Mouse (Mus musculus) heart, postnatal 0 days (tissue): ENCODE results near the gene Ypel5. TPM values are rescaled to one million over a fixed set of nuclear protein-coding genes. Genes with fewer than 3 reads are reported as not detected.

Source experiments
- ATAC-seq: fragments of 200-750 bp; cut with Nextera tagmentation; 2 replicates; pipeline ENCODE4 v1.8.0; 2017; ENCODE audit warnings: low read depth, moderate number of reproducible peaks, moderate library complexity; ENCODE audit not compliant: insufficient read depth
- DNase-seq: peaks from one replicate; pipeline ENCODE4 v3.0.0-alpha.2; 2016; ENCODE audit warnings: low spot score
- H3K27ac ChIP-seq: fragments of 300-500 bp; sonication (generic); 2 replicates; pipeline ENCODE4 v1.5.1; 2014; ENCODE audit warnings: low read depth, mild to moderate bottlenecking
- H3K27me3 ChIP-seq: fragments of 300-500 bp; sonication (generic); 2 replicates; pipeline ENCODE4 v1.6.1; 2014; ENCODE audit warnings: low read length, mixed read lengths; ENCODE audit not compliant: control insufficient read depth, insufficient read depth
- H3K36me3 ChIP-seq: fragments of 300-500 bp; sonication (generic); replicated peaks from 2 replicates; pipeline ENCODE4 v1.6.1; 2014; ENCODE audit warnings: low read length, mixed read lengths; ENCODE audit not compliant: control insufficient read depth, insufficient read depth
- H3K4me1 ChIP-seq: fragments of 300-500 bp; sonication (generic); 2 replicates; pipeline ENCODE4 v1.6.1; 2014; ENCODE audit warnings: antibody characterized with exemption; ENCODE audit not compliant: control insufficient read depth, insufficient read depth
- H3K4me2 ChIP-seq: fragments of 300-500 bp; sonication (generic); 2 replicates; pipeline ENCODE4 v1.6.1; 2014; ENCODE audit warnings: low read depth, mild to moderate bottlenecking, low read length, moderate library complexity
- H3K4me3 ChIP-seq: fragments of 300-500 bp; sonication (generic); 2 replicates; pipeline ENCODE4 v1.5.1; 2014; ENCODE audit warnings: low read depth, low read length
- H3K9ac ChIP-seq: fragments of 300-500 bp; sonication (generic); replicated peaks from 2 replicates; pipeline ENCODE4 v1.6.1; 2014; ENCODE audit warnings: low read depth, low read length, mixed read lengths
- H3K9me3 ChIP-seq: fragments of 300-500 bp; sonication (generic); replicated peaks from 2 replicates; pipeline ENCODE4 v1.6.1; 2016; ENCODE audit warnings: low read length; ENCODE audit not compliant: control insufficient read depth
- CTCF ChIP-seq: IDR thresholded peaks from 2 replicates; pipeline ENCODE4 v1.5.1; 2016; ENCODE audit warnings: antibody characterized with exemption, control low read depth, low read depth
- EP300 ChIP-seq: IDR thresholded peaks from 2 replicates; pipeline ENCODE4 v1.6.1; 2016; ENCODE audit warnings: antibody characterized with exemption, low read depth
- WGBS: fragments of 180-500 bp; shearing (Covaris S2); extraction: QIAGEN DNeasy Blood & Tissue Kit; methylation state at CpG from one replicate; pipeline ENCODE4 v1.1.7; 2014; 5-methylcytosine and 5-hydroxymethylcytosine counted together
- polyA plus RNA-seq: library from polyadenylated mRNA; unstranded; fragments of >200 nt; fragmentation: Nextera tagmentation; extraction: Ambion mirVana; gene quantifications from 2 replicates; pipeline ENCODE4 v1.2.1, GENCODE M21; 2015
- total RNA-seq: library from RNA; depleted of rRNA; stranded (reverse); fragments of >200 nt; gene quantifications from 2 replicates; pipeline ENCODE4 v1.2.3, GENCODE M21; 2014; ENCODE audit warnings: low replicate concordance

Ypel5 gene
- total and polyA plus RNA-seq, 2 experiments from 2014 or later = 39.0 to 63.3 TPM

GRCm38 (mm10) chr17:72866624-72867245, 30.5 kb downstream of the Ypel5 start:
- Histone ChIP-seq H3K36me3 (no peaks in the 10 kb centered on the region), H3K4me2 (no peak overlapping the region), H3K4me3 (no peak overlapping the region), H3K4me1 (0 out of 2 replicates have a peak, but pooled peaks cover 3% of the 10 kb centered on the region), H3K9ac (no peak overlapping the region), H3K27me3 (no peaks in the 10 kb centered on the region), H3K27ac (no peak overlapping the region), H3K9me3 (no peaks in the 10 kb centered on the region)
- ATAC-seq = no peak
- TF ChIP-seq EP300 = no peak
- WGBS = 81% methylated on average over 3 of the region's 3 CpGs
- no peak for DNase-seq

- no peak for ATAC-seq
- no peaks in the 10 kb centered on the region for H3K9me3 ChIP-seq
- H3K27ac ChIP-seq = no peak overlapping the region
- no peaks in the 10 kb centered on the region for H3K36me3 ChIP-seq
- no peak overlapping the region for H3K9ac ChIP-seq
- no peak overlapping the region for H3K4me3 ChIP-seq
- no peak overlapping the region for H3K4me2 ChIP-seq
- 0 out of 2 replicates have a peak, but pooled peaks cover 2% of the 10 kb centered on the region for H3K4me1 ChIP-seq
- 89% methylated on average over 2 of the region's 2 CpGs for WGBS
- H3K27me3 ChIP-seq = no peaks in the 10 kb centered on the region
- no peak for TF ChIP-seq EP300
- TF ChIP-seq CTCF = no peak
- no peak for DNase-seq
Measured at GRCm38 (mm10) chr17:72868181-72868580, 31.9 kb downstream of the Ypel5 start.

DNA sequence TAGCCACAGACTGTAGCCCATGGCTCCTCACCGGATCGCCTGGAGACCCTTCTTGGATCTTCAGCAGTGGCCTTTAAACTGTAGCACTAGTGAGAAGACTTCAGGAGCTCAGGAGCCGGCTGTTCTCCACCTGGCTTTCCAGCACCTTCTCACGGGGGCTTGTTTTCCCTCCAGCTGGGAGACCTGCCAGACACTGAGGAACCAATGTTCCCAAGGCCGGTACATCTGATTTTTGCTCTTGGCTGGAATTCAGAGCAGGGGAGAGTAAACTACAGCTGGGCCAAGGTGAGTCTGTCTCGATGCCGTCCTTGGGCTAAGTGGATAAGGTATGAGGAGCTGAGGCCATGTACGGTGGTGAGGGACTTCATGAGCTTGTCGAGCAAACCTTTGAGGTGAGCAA, 42.7 kb downstream of the Ypel5 start:
- WGBS = 62% methylated on average over 9 of the region's 9 CpGs
- no peak for TF ChIP-seq EP300
- no peak for TF ChIP-seq CTCF
- no peak for DNase-seq
- no peak overlapping the region for H3K4me2 ChIP-seq
- ATAC-seq = no peak
- no peak overlapping the region for H3K4me3 ChIP-seq
- H3K27ac ChIP-seq = no peak overlapping the region
- H3K9ac ChIP-seq = no peak overlapping the region
- H3K36me3 ChIP-seq = no peaks in the 10 kb centered on the region
- H3K9me3 ChIP-seq = no peaks in the 10 kb centered on the region
- no peaks in the 10 kb centered on the region for H3K27me3 ChIP-seq
- H3K4me1 ChIP-seq = peaks cover 8% of the 10 kb centered on the region

- H3K9me3 ChIP-seq = no peaks in the 10 kb centered on the region
- DNase-seq (no peak), ATAC-seq (no peak)
- H3K27me3 ChIP-seq = no peaks in the 10 kb centered on the region
- H3K36me3 ChIP-seq = no peaks in the 10 kb centered on the region
- no peak for TF ChIP-seq CTCF
- TF ChIP-seq EP300 = no peak
- 77% methylated on average over 3 of the region's 3 CpGs for WGBS
- no peak overlapping the region for H3K4me2 ChIP-seq
- no peak overlapping the region for H3K27ac ChIP-seq
- H3K4me1 ChIP-seq = peaks cover 8% of the 10 kb centered on the region
- H3K4me3 ChIP-seq = no peak overlapping the region
- no peak overlapping the region for H3K9ac ChIP-seq
Measured at GRCm38 (mm10) chr17:72880156-72880555, 43.9 kb downstream of the Ypel5 start.

DNA sequence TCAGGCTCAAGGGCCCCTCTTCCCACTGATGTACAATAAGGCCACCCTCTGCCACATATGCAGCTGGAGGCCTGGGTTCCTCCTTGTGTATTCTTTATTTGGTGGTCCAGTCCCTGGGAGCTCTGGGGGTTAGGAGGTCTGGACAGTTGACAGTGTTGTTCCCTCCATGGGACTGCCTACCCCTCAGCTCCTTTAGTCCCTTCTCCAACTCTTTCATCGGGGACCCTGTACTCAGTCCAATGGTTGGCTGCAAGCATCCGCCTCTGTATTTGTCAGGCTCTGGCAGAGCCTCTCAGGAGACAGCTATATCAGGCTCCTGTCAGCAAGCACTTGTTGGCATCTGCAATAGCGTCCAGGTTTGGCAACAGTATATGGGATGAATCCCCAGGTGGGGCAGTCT, 44.8 kb downstream of the Ypel5 start:
- Histone ChIP-seq H3K4me3 (no peak overlapping the region), H3K4me1 (peaks cover 8% of the 10 kb centered on the region), H3K9ac (no peak overlapping the region), H3K9me3 (no peaks in the 10 kb centered on the region), H3K4me2 (no peak overlapping the region), H3K27me3 (no peaks in the 10 kb centered on the region), H3K36me3 (no peaks in the 10 kb centered on the region), H3K27ac (no peak overlapping the region)
- ATAC-seq (no peak), DNase-seq (no peak)
- WGBS = 20% methylated on average over 3 of the region's 3 CpGs
- TF ChIP-seq EP300 (no peak), CTCF (no peak)

DNA sequence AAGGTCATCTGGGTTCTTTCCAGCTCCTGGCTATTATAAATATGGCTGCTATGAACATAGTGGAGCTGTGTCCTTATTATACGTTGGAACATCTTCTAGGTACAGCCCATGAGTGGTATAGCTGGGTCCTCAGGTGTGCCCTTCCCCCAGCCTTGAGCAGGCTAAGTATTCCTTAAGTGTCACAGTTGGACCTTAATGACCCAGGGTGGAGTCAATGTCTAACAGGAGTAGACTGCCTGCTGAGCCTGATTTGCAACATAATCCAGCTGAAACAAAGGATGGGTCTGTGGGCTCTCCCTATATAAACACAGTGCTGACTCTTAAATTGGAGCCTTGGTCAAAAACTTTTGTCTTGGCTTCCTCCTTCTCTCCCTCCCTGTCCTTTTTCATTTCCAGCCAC, 45.6 kb downstream of the Ypel5 start:
- H3K4me2 ChIP-seq = no peak overlapping the region
- peaks cover 8% of the 10 kb centered on the region for H3K4me1 ChIP-seq
- H3K27me3 ChIP-seq = no peaks in the 10 kb centered on the region
- ATAC-seq (no peak), DNase-seq (no peak)
- no peak overlapping the region for H3K4me3 ChIP-seq
- no peak for TF ChIP-seq EP300
- TF ChIP-seq CTCF = no peak
- 69% methylated on average over 1 of the region's 1 CpGs for WGBS
- no peak overlapping the region for H3K27ac ChIP-seq
- H3K36me3 ChIP-seq = no peaks in the 10 kb centered on the region
- H3K9ac ChIP-seq = no peak overlapping the region
- H3K9me3 ChIP-seq = no peaks in the 10 kb centered on the region
